Comparison of ENCODE assay signal across 9 mouse cellular contexts in genomic region chr3:89858123-89858522, GRCm38 (mm10). TPM values are rescaled to one million over a fixed set of nuclear protein-coding genes. Genes with fewer than 3 reads are reported as not detected.
DNase-seq lines count a peak whose midpoint lies in the region; ATAC-seq and TF ChIP-seq lines count a peak whose summit lies in the region.
"Had no signal": no experiment of that assay in that cellular context is flagged by ENCODE, and none has a peak within 500 bp of the region (broad histone marks: within the 10 kb centered on the region; RNA-seq: fewer than 3 reads in every experiment).

No protein-coding gene starts in this region.

- no peak for ATAC-seq in liver, embryonic 14.5 days (ENCODE audit: insufficient read depth)
- ATAC-seq in liver, embryonic 11.5 days (replicated peaks; ENCODE audit: low FRiP score), result no peak
- ATAC-seq in megakaryocyte progenitor cell, adult 5-6 weeks (replicated peaks; ENCODE audit: poor library complexity), result peak; percentile 66
- no peak for ATAC-seq in forebrain, embryonic 11.5 days (replicated peaks; ENCODE audit: low FRiP score)

- no peak overlapping the region for H3K4me2 ChIP-seq in liver, embryonic 14.5 days (ENCODE audit: low read depth)
- no peak overlapping the region for H3K4me2 ChIP-seq in liver, embryonic 11.5 days
- no peak overlapping the region for H3K4me2 ChIP-seq in forebrain, embryonic 11.5 days (ENCODE audit: low read depth, low read length, severe bottlenecking)
- H3K4me2 ChIP-seq: neural tube, embryonic 12.5 days had no signal

- peaks cover 2% of the 10 kb centered on the region; the same call in 1 of the 2 replicates for H3K9me3 ChIP-seq in liver, embryonic 14.5 days (ENCODE audit: control insufficient read depth, low read length)
- 0 out of 2 replicates have a peak, but pooled peaks cover 3% of the 10 kb centered on the region for H3K9me3 ChIP-seq in liver, embryonic 11.5 days (ENCODE audit: control insufficient read depth, low read length)
- 0 out of 2 replicates have a peak, but pooled peaks cover 2% of the 10 kb centered on the region for H3K9me3 ChIP-seq in forebrain, embryonic 11.5 days (ENCODE audit: control insufficient read depth, low read length)
- H3K9me3 ChIP-seq: neural tube, embryonic 12.5 days had no signal

- H3K4me1 ChIP-seq in liver, embryonic 14.5 days (replicated peaks; ENCODE audit: control insufficient read depth in 2 of 2, insufficient read depth in 2 of 2, low read length in 1 of 2), result 0 out of 4 replicates have a peak, but pooled peaks cover 0 to 3% of the 10 kb centered on the region in 2 experiments
- H3K4me1 ChIP-seq in liver, embryonic 11.5 days (replicated peaks; ENCODE audit: control insufficient read depth, insufficient read depth, low read length), result no peaks in the 10 kb centered on the region
- H3K4me1 ChIP-seq in forebrain, embryonic 11.5 days (replicated peaks; ENCODE audit: control insufficient read depth, insufficient read depth, low read length), result peaks cover 6% of the 10 kb centered on the region; the same call in 1 of the 2 replicates

- H3K27ac ChIP-seq in liver, embryonic 14.5 days, result no peak overlapping the region
- H3K27ac ChIP-seq in liver, embryonic 11.5 days (ENCODE audit: low read depth, low read length), result no peak overlapping the region
- H3K27ac ChIP-seq in forebrain, embryonic 11.5 days (ENCODE audit: low read depth, low read length), result no peak overlapping the region
- H3K27ac ChIP-seq: neural tube, embryonic 12.5 days had no signal

- TF ChIP-seq CTCF in liver, embryonic 14.5 days (IDR thresholded peaks at IDR 0.05; ENCODE audit: low read depth), result peak; percentile 78

- 11% methylated on average over 4 of the region's 4 CpGs for WGBS in liver, embryonic 14.5 days (ENCODE audit: insufficient replicate concordance)
- 11% methylated on average over 4 of the region's 4 CpGs for WGBS in liver, embryonic 11.5 days
- 16% methylated on average over 4 of the region's 4 CpGs for WGBS in forebrain, embryonic 11.5 days

- no peak overlapping the region for H3K9ac ChIP-seq in liver, embryonic 14.5 days (replicated peaks)
- H3K9ac ChIP-seq in liver, embryonic 11.5 days (ENCODE audit: low read depth, low read length), result no peak overlapping the region
- no peak overlapping the region for H3K9ac ChIP-seq in forebrain, embryonic 11.5 days (ENCODE audit: low read length)
- H3K9ac ChIP-seq: neural tube, embryonic 12.5 days had no signal

- no peaks in the 10 kb centered on the region for H3K36me3 ChIP-seq in liver, embryonic 14.5 days (replicated peaks; ENCODE audit: control insufficient read depth, insufficient read depth, low read depth)
- no peaks in the 10 kb centered on the region for H3K36me3 ChIP-seq in liver, embryonic 11.5 days (ENCODE audit: control insufficient read depth, insufficient read depth, low read length)
- H3K36me3 ChIP-seq in forebrain, embryonic 11.5 days (ENCODE audit: control insufficient read depth, insufficient read depth, low read length), result no peaks in the 10 kb centered on the region
- H3K36me3 ChIP-seq: neural tube, embryonic 12.5 days had no signal

- peak; percentile 28 for DNase-seq in cerebellum, adult 8-10 months
- DNase-seq in cerebellum, adult 11-12 months, result no peak
- peak in 2 of 3 experiments; percentile 37 to 54 for DNase-seq in liver, embryonic 14.5 days (ENCODE audit: low read depth in 3 of 3, low spot score in 3 of 3)
- no peak for DNase-seq in liver, embryonic 11.5 days (ENCODE audit: low spot score)
- DNase-seq in c-Kit-positive CD71-positive TER-119-positive erythroid progenitor cells, embryonic 14.5 days (ENCODE audit: low spot score), result peak; percentile 63
- DNase-seq in layer of hippocampus, adult 11-12 months (ENCODE audit: low spot score), result no peak
- no peak for DNase-seq in forebrain, embryonic 11.5 days (ENCODE audit: low spot score)

- no peak overlapping the region for H3K4me3 ChIP-seq in liver, embryonic 14.5 days (ENCODE audit: insufficient read depth in 1 of 2, low read depth in 2 of 2, low read length in 2 of 2)
- no peak overlapping the region for H3K4me3 ChIP-seq in liver, embryonic 11.5 days (ENCODE audit: low read depth, low read length)
- H3K4me3 ChIP-seq in forebrain, embryonic 11.5 days (ENCODE audit: low read depth, low read length), result no peak overlapping the region
- H3K4me3 ChIP-seq: neural tube, embryonic 12.5 days had no signal

- no peaks in the 10 kb centered on the region for H3K27me3 ChIP-seq in liver, embryonic 14.5 days (ENCODE audit: control insufficient read depth, insufficient read depth, low read length)
- H3K27me3 ChIP-seq in liver, embryonic 11.5 days (replicated peaks; ENCODE audit: control insufficient read depth, insufficient read depth, low read length), result no peaks in the 10 kb centered on the region
- H3K27me3 ChIP-seq in forebrain, embryonic 11.5 days (ENCODE audit: control insufficient read depth, insufficient read depth, low read length), result no peaks in the 10 kb centered on the region
- H3K27me3 ChIP-seq: neural tube, embryonic 12.5 days had no signal

- no peak for TF ChIP-seq EP300 in liver, embryonic 14.5 days (IDR thresholded peaks at IDR 0.05; ENCODE audit: low read depth)

RNA-seq across cellular contexts. Expression of gene She, which starts 27.0 kb away (rescaled TPM):
- 0.50 and 0.55 TPM in 2 replicates for polyA plus RNA-seq in liver, embryonic 14.5 days (2012; rRNA removed)
- polyA plus RNA-seq in liver, embryonic 14.5 days (2014; fragmentation: Nextera tagmentation; extraction: Ambion mirVana), result 0.81 and 0.86 TPM in 2 replicates
- polyA plus RNA-seq in liver, embryonic 11.5 days (2014; fragmentation: Nextera tagmentation; extraction: Ambion mirVana), result 3.2 and 3.9 TPM in 2 replicates
- 0.12 TPM in 1 of 2 replicates, not detected in the other for total RNA-seq in megakaryocyte progenitor cell, adult 5-6 weeks (2015)
- total RNA-seq in megakaryocyte progenitor cell, adult 5-6 weeks (2017), result not detected in 2 replicates
- 2.0 and 2.4 TPM in 2 replicates for polyA plus RNA-seq in forebrain, embryonic 11.5 days (2014; fragmentation: Nextera tagmentation; extraction: Ambion mirVana)

RNA-seq across cellular contexts. Expression of gene Il6ra, which starts 54.9 kb away (rescaled TPM):
- 0.92 and 1.2 TPM in 2 replicates for polyA plus RNA-seq in liver, embryonic 14.5 days (2012; rRNA removed)
- 1.3 and 1.9 TPM in 2 replicates for polyA plus RNA-seq in liver, embryonic 14.5 days (2014; fragmentation: Nextera tagmentation; extraction: Ambion mirVana)
- polyA plus RNA-seq in liver, embryonic 11.5 days (2014; fragmentation: Nextera tagmentation; extraction: Ambion mirVana), result 0.71 and 1.0 TPM in 2 replicates
- 39.5 and 43.6 TPM in 2 replicates for total RNA-seq in megakaryocyte progenitor cell, adult 5-6 weeks (2015)
- 12.5 and 15.5 TPM in 2 replicates for total RNA-seq in megakaryocyte progenitor cell, adult 5-6 weeks (2017)
- 0.15 and 0.27 TPM in 2 replicates for polyA plus RNA-seq in forebrain, embryonic 11.5 days (2014; fragmentation: Nextera tagmentation; extraction: Ambion mirVana)

Comparison
In these comparisons a context has a peak if more than half of its experiments do, and no peak if none do; other contexts are left out.
1. DNase-seq: peak in cerebellum, adult 8-10 months (single experiment), liver, embryonic 14.5 days (2 of 3) and c-Kit-positive CD71-positive TER-119-positive erythroid progenitor cells, embryonic 14.5 days (single experiment); none in cerebellum, adult 11-12 months (single experiment), liver, embryonic 11.5 days (single experiment), layer of hippocampus, adult 11-12 months (single experiment) and forebrain, embryonic 11.5 days (single experiment).